Mouse (Mus musculus) hindbrain, postnatal 0 days (tissue): Measurements from ENCODE around the gene Casc4. TPM values are rescaled to one million over a fixed set of nuclear protein-coding genes. Genes with fewer than 3 reads are reported as not detected.

ENCODE experiments used
- ATAC-seq: fragments of 200-750 bp; cut with Nextera tagmentation; 2 replicates; pipeline ENCODE4 v1.8.0; 2017; ENCODE audit warnings: mild to moderate bottlenecking, moderate TSS enrichment, moderate library complexity
- DNase-seq: peaks from one replicate; pipeline ENCODE4 v3.0.0-alpha.2; 2015; ENCODE audit warnings: low spot score
- H3K27ac ChIP-seq: fragments of 300-500 bp; sonication (generic); 2 replicates; pipeline ENCODE4 v1.5.1; 2014; ENCODE audit warnings: mild to moderate bottlenecking
- H3K27me3 ChIP-seq: fragments of 300-500 bp; sonication (generic); 2 replicates; pipeline ENCODE4 v1.6.1; 2014; ENCODE audit warnings: low read length, mixed read lengths; ENCODE audit not compliant: insufficient read depth
- H3K36me3 ChIP-seq: fragments of 300-500 bp; sonication (generic); 2 replicates; pipeline ENCODE4 v1.6.1; 2014; ENCODE audit warnings: low read length, mixed read lengths; ENCODE audit not compliant: insufficient read depth
- H3K4me1 ChIP-seq: fragments of 300-500 bp; sonication (generic); 2 replicates; pipeline ENCODE4 v1.6.1; 2014; ENCODE audit warnings: antibody characterized with exemption, low read length, mixed read lengths; ENCODE audit not compliant: insufficient read depth
- H3K4me2 ChIP-seq: fragments of 300-500 bp; sonication (generic); 2 replicates; pipeline ENCODE4 v1.6.1; 2014; ENCODE audit warnings: low read depth, mild to moderate bottlenecking, low read length, moderate library complexity, mixed read lengths
- H3K4me3 ChIP-seq: fragments of 300-500 bp; sonication (generic); 2 replicates; pipeline ENCODE4 v1.5.1; 2014; ENCODE audit warnings: low read length
- H3K9ac ChIP-seq: fragments of 300-500 bp; sonication (generic); replicated peaks from 2 replicates; pipeline ENCODE4 v1.6.1; 2014; ENCODE audit warnings: mild to moderate bottlenecking, low read length, moderate library complexity, mixed read lengths
- H3K9me3 ChIP-seq: fragments of 300-500 bp; sonication (generic); 2 replicates; pipeline ENCODE4 v1.6.1; 2016; ENCODE audit warnings: low read length, mixed read lengths
- CTCF ChIP-seq: IDR thresholded peaks from 2 replicates; pipeline ENCODE4 v1.5.1; 2016; ENCODE audit warnings: antibody characterized with exemption, control low read depth, low read depth
- WGBS: fragments of 180-500 bp; shearing (Covaris S2); extraction: QIAGEN DNeasy Blood & Tissue Kit; methylation state at CpG from one replicate; pipeline ENCODE4 v1.1.7; 2014; 5-methylcytosine and 5-hydroxymethylcytosine counted together
- polyA plus RNA-seq: library from polyadenylated mRNA; unstranded; fragments of >200 nt; fragmentation: Nextera tagmentation; extraction: Ambion mirVana; gene quantifications from 2 replicates; pipeline ENCODE4 v1.2.1, GENCODE M21; 2015
- total RNA-seq: library from RNA; depleted of rRNA; stranded (reverse); fragments of >200 nt; gene quantifications from 2 replicates; pipeline ENCODE4 v1.2.3, GENCODE M21; 2014; rRNA removed

Casc4 gene
- total and polyA plus RNA-seq, 2 experiments from 2014 or later, result 60.2 to 79.7 TPM

DNA sequence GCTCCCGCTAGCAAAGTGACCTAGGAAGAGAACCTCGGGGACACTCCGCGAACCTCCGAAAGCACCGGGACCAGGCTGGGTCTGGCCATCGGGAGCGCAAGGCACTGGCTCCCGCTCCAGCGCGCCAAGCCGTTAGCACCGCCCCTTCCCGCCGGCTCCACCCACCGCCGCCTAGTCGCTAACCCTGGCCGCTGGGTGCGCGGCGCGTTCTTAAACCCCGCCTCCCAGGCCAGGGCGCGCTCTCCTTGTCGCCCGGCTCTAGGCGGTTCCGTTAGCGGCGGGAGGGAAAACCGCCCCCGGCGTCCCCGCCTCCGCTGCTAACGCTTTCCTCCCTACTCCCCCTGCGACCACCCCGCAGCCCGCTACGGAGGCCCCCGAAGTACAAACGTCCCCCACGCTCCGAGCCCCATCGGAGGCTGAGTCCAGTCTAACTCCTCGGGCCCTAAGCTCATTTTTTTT is 89.0 kb downstream of the Casc4 start, which contains the start of the genes Ctdspl2 and Mageb3:
Gene Ctdspl2 (plus strand): TSS at position 237 of the 459 bp plus-strand sequence.
Gene Mageb3 (minus strand): TSS at position 328 of the 459 bp plus-strand sequence.
- 0 out of 2 replicates have a peak, but pooled peaks have one; percentile 9 for TF ChIP-seq CTCF
- Histone ChIP-seq H3K4me1 (0 out of 2 replicates have a peak, but pooled peaks cover 6% of the 10 kb centered on the region), H3K27ac (peak within 1 kb of the TSS; percentile 91), H3K9me3 (no peaks in the 10 kb centered on the region), H3K36me3 (no peaks in the 10 kb centered on the region), H3K27me3 (no peaks in the 10 kb centered on the region), H3K9ac (peak within 1 kb of the TSS; percentile 85), H3K4me3 (peak within 1 kb of the TSS; percentile 93), H3K4me2 (peak within 1 kb of the TSS; percentile 81)
- ATAC-seq, result peak; percentile 98
- WGBS, result under 1% methylated on average over 48 of the region's 48 CpGs
- DNase-seq, result peak; percentile 97

DNA sequence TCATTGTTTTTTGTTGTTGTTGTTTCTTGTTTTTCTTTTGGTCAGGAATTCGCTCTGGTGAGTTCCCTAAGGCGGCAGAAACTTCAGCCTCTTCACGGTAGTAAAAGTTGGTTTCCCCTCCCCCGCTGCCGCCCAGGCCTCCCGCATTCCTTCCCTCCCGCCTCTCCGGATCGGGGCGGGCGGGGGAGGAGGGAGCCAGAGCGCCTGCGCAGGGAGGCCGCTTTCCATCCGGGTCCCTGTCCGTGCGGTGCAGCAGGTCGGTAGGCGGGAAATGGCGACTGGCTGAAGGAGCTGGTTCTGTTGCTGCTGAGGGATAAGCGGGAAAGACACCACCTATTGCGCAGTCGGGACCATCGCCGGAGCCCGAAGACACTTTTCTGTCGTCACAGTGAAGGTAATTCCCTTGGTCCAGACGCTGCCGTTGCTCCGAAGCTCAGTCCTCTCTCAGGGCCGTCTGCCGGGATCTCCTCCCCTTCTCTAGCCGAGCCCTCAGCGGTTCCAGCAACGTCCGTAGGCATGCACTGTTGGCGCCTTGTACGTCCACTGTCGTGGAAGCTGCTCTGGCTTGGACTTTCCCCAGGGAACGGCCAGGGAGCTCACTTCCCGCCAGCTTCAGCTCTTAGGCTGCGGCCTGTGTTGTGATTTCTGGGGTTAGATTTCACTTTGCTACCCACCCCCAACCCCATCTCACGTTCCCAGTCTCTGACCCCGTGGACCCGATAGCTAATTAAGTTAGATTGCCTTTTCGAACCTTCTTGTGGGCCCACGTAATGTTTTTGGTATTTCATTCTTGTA is 89.7 kb downstream of the Casc4 start:
- DNase-seq (peak; percentile 96), ATAC-seq (peak; percentile 95)
- H3K9me3 ChIP-seq, result no peaks in the 10 kb centered on the region
- H3K4me2 ChIP-seq, result peak overlapping the region; percentile 81
- H3K4me3 ChIP-seq, result peak overlapping the region; percentile 93
- peak overlapping the region; percentile 85 for H3K9ac ChIP-seq
- H3K36me3 ChIP-seq, result no peaks in the 10 kb centered on the region
- H3K27me3 ChIP-seq, result no peaks in the 10 kb centered on the region
- peak overlapping the region; percentile 91 for H3K27ac ChIP-seq
- TF ChIP-seq CTCF, result no peak
- H3K4me1 ChIP-seq, result 0 out of 2 replicates have a peak, but pooled peaks cover 6% of the 10 kb centered on the region
- WGBS, result under 1% methylated on average over 47 of the region's 47 CpGs

DNA sequence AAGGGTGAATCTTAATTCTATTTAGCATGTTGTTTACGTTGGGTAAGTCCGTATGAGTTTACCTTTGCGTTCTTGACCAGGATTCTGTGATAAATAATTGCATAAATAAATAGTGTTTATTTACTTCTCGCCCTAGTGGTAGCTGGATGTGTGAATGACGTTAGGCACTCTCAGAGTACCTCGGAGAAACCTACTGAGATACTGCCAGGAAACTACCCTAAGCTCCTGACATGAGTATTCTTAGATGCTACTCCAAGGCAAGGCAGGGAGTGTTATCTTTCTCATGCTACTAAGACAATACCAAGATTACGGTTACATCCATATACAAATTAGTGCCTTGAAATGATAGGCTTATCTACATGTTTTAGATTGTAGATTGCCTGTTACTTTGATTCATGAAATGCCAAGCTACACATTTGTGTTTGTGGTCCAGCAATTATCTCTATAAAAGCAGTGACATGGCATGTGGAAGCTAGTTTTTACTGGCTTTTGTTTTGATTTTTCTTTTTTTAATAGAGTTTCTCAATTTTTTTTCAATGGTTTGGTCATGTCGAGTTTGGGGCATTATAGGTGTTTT is 90.5 kb downstream of the Casc4 start:
- Histone ChIP-seq H3K4me1 (0 out of 2 replicates have a peak, but pooled peaks cover 6% of the 10 kb centered on the region), H3K36me3 (no peaks in the 10 kb centered on the region), H3K27ac (peak overlapping the region; percentile 91), H3K4me3 (peak overlapping the region; percentile 93), H3K27me3 (no peaks in the 10 kb centered on the region), H3K9ac (peak overlapping the region; percentile 85), H3K4me2 (peak overlapping the region; percentile 81), H3K9me3 (no peaks in the 10 kb centered on the region)
- DNase-seq (no peak), ATAC-seq (no peak)
- WGBS, result 12% methylated on average over 8 of the region's 8 CpGs
- no peak for TF ChIP-seq CTCF

Other genes with a start within 250 kb of the Casc4 start
- gene Frmd5, start 59.9 kb upstream of the Casc4 start, total RNA-seq, result 39.7 and 42.3 TPM in 2 replicates
- 13.1 and 14.6 TPM in 2 replicates for gene Frmd5, start 59.9 kb upstream of the Casc4 start, polyA plus RNA-seq
- gene Ctdspl2, start 89.0 kb downstream of the Casc4 start, total RNA-seq, result 32.0 and 40.2 TPM in 2 replicates
- gene Ctdspl2, start 89.0 kb downstream of the Casc4 start, polyA plus RNA-seq, result 32.6 and 33.6 TPM in 2 replicates
- 0.05 and 0.61 TPM in 2 replicates for gene Mageb3, start 89.1 kb downstream of the Casc4 start, total RNA-seq
- 0.10 and 0.15 TPM in 2 replicates for gene Mageb3, start 89.1 kb downstream of the Casc4 start, polyA plus RNA-seq
- 16.7 and 22.1 TPM in 2 replicates for gene Eif3j1, start 161.6 kb downstream of the Casc4 start, total RNA-seq
- gene Eif3j1, start 161.6 kb downstream of the Casc4 start, polyA plus RNA-seq, result 12.7 and 13.0 TPM in 2 replicates